In the genomic region with DNA sequence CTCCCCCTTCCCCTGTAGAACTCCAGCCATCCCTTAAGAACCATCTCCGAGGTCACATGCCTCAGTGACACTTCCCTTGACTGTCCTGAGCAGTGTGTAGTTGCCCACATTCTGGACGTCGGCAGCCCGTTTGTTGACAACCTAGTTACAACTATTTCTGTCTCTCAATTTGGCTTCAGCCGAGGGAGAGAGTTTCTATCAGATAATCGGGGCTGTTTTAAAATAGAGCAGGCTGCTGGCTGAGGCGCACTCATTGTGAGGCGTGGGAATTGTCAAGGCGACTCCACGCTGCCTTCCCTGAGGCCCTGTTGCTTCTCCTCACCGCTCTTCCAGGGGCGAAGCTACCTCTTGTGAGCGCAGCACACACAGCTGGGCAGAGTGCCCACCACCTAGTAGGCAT, we compare ENCODE assay signal across 12 mouse cellular contexts.
DNase-seq lines count a peak whose midpoint lies in the region.
"Had no signal": no experiment of that assay in that cellular context is flagged by ENCODE, and none has a peak within 500 bp of the region (broad histone marks: within the 10 kb centered on the region; RNA-seq: fewer than 3 reads in every experiment).

No protein-coding gene starts in this region.

- intact Hi-C loops in left cerebral cortex, postnatal 4 days (cut with DNase I), result no loop called here
- intact Hi-C loops in heart, postnatal 10 days (cut with DNase I), result no loop called here

- DNase-seq in left cerebral cortex, adult 11 months (ENCODE audit: low spot score), result peak; percentile 14
- DNase-seq in left cerebral cortex, postnatal 4 days, result no peak
- peak; percentile 20 to 23 for DNase-seq in frontal cortex, postnatal 14 days (ENCODE audit: low spot score in 2 of 2)
- DNase-seq in heart, postnatal 10 days, result peak; percentile 58 to 65
- peak; percentile 60 for DNase-seq in right cerebral cortex, postnatal 14 days
- DNase-seq in cerebellum, adult 11 months, result no peak
- no peak for DNase-seq in urinary bladder, adult 18-20 months (ENCODE audit: low spot score in 2 of 2)
- DNase-seq in adrenal gland, adult 18-20 months (ENCODE audit: low spot score in 2 of 2), result no peak
- DNase-seq: gastrocnemius, postnatal 14 days; liver, embryonic 13.5 days; midbrain, embryonic 14.5 days; thymus, adult 2 months had no signal

Comparison
In these comparisons a context has a peak if more than half of its experiments do, and no peak if none do; other contexts are left out.
1. DNase-seq: peak in left cerebral cortex, adult 11 months (single experiment), frontal cortex, postnatal 14 days (2 of 2), heart, postnatal 10 days (2 of 2) and right cerebral cortex, postnatal 14 days (single experiment); none in left cerebral cortex, postnatal 4 days (single experiment), cerebellum, adult 11 months (single experiment), urinary bladder, adult 18-20 months (0 of 2) and adrenal gland, adult 18-20 months (0 of 2).